Mouse (Mus musculus): Measurements from ENCODE around the gene Atn1. TPM values are rescaled to one million over a fixed set of nuclear protein-coding genes. Genes with fewer than 3 reads are reported as not detected.

Gene Atn1
- polyA plus RNA-seq, 1 experiment from 2014 or later: 9.6 TPM

DNA sequence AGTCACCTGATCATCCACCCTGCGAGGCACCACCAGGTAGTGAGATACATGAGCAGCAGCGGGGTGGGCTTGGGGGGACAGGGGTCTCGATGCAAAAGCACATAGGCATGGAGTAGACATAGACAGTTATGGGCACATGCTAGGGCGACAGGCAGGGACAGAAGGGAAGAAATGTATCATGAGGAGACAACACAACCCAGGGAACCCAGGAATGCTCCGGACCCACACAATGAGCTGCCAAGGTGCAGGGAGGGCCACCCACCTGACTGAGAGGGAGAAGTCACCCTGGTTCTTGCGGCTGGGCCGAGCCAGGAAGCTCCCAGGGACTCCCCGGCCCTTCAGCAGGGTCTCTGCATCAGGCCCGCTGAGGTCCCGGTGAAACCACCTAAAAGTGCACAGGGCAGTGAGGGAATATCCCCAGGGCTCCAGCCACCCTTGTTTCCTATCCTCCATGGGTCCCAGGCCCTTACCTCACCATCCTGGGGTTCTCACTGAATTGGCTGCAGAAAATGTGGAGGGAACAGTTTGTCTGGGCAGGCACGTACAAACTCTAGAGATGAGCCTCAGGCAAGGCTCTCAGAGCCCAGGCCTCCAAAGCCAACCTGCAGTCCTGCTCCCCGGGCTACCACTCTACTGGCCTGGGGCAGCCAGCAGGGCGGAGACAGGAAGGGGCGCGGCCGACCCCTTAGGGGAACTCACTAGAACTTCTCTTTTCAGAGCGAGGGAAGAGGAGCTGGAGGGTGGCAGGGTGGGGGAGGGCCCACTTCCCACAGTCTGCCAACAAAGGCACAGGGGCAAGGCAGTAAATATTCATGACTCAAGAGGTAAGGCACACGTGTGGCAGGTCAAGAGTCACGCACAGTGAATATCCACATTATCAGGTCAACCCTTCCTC is 23.6 kb downstream of the Atn1 start:
- peak overlapping the region; percentile 38; the same call in 1 of the 2 replicates for H3K27ac ChIP-seq (ENCODE audit: low read length)
- H3K4me3 ChIP-seq (ENCODE audit: low read depth, low read length): peak overlapping the region; percentile 24
- DNase-seq (ENCODE audit: low spot score): peak; percentile 47

GRCm38 (mm10) chr6:124731038-124731437 is 25.3 kb downstream of the Atn1 start:
- ATAC-seq (no peak), DNase-seq (ENCODE audit: low spot score) (no peak)
- 79% methylated on average over 7 of the region's 7 CpGs for WGBS
- Histone ChIP-seq H3K27me3 (replicated peaks; ENCODE audit: insufficient read depth, low read length) (no peaks in the 10 kb centered on the region), H3K4me1 (ENCODE audit: insufficient read depth, low read depth, low read length) (peaks cover 4% of the 10 kb centered on the region; the same call in 1 of the 2 replicates), H3K27ac (ENCODE audit: low read length) (no peak overlapping the region), H3K36me3 (ENCODE audit: insufficient read depth, low read length) (no peaks in the 10 kb centered on the region), H3K9ac (replicated peaks; ENCODE audit: low read depth) (no peak overlapping the region), H3K4me2 (replicated peaks; ENCODE audit: low read depth, low read length) (no peak overlapping the region), H3K9me3 (ENCODE audit: low read length) (no peaks in the 10 kb centered on the region), H3K4me3 (ENCODE audit: low read depth, low read length) (no peak overlapping the region)
- TF ChIP-seq CTCF (IDR thresholded peaks at IDR 0.05) (no peak), EP300 (IDR thresholded peaks at IDR 0.05) (no peak)

More for the DNA sequence above, 23.6 kb downstream of the Atn1 start:
- ATAC-seq: peak; percentile 73
- Histone ChIP-seq H3K36me3 (ENCODE audit: insufficient read depth, low read length) (no peaks in the 10 kb centered on the region), H3K9ac (replicated peaks; ENCODE audit: low read depth) (0 out of 2 replicates have a peak overlapping the region, but pooled peaks have one; percentile 19), H3K4me2 (replicated peaks; ENCODE audit: low read depth, low read length) (no peak overlapping the region), H3K27me3 (replicated peaks; ENCODE audit: insufficient read depth, low read length) (no peaks in the 10 kb centered on the region), H3K9me3 (ENCODE audit: low read length) (no peaks in the 10 kb centered on the region), H3K4me1 (ENCODE audit: insufficient read depth, low read depth, low read length) (peaks cover 4% of the 10 kb centered on the region; the same call in 1 of the 2 replicates)
- TF ChIP-seq CTCF (IDR thresholded peaks at IDR 0.05) (no peak), EP300 (IDR thresholded peaks at IDR 0.05) (no peak)
- 48% methylated on average over 19 of the region's 19 CpGs for WGBS

DNA sequence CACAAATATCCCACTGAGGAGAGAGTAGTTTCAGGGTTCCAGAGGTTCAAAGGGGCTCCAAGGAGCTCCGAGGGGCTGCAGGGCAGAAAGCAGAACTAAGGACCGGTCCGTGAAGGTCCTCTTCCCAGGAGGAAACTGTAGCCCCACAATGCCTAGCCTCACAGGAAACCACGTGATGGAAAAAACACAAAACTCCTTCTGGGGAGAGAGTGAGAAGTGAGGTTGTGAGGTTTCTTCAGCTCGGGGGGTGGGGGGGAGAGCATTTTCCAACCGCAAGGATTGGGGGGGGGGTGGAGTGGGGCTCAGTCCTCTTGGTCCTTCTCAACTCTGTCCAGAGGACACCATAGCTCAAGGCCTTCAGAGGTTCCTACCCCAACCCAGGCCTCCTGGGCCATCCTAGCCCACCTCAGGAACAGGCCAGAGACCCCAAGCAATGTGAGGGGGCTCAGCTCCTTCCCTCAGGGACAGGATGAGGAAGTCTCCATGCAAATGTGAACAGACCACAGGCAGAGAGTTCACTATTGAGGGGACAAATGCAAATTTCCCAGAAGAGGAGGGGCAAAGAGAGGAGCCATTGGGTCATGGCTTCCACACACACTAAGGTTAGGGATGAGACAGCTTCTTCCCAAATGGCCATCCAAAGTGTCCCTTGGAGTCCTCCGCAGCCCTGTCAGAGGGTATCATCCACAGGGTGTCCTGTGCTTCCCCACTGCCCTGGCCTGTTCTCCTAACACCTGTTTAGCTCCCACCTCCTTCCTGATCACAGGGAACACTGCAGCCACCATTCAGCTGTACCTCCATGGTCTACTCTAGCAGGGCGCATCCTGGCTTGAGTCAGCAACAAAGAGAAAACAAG is 26.2 kb downstream of the Atn1 start:
- Histone ChIP-seq H3K27ac (ENCODE audit: low read length) (no peak overlapping the region), H3K4me1 (ENCODE audit: insufficient read depth, low read depth, low read length) (peaks cover 4% of the 10 kb centered on the region; the same call in 1 of the 2 replicates), H3K9me3 (ENCODE audit: low read length) (no peaks in the 10 kb centered on the region), H3K36me3 (ENCODE audit: insufficient read depth, low read length) (no peaks in the 10 kb centered on the region), H3K27me3 (replicated peaks; ENCODE audit: insufficient read depth, low read length) (no peaks in the 10 kb centered on the region), H3K9ac (replicated peaks; ENCODE audit: low read depth) (0 out of 2 replicates have a peak overlapping the region, but pooled peaks have one; percentile 5), H3K4me3 (ENCODE audit: low read depth, low read length) (no peak overlapping the region), H3K4me2 (replicated peaks; ENCODE audit: low read depth, low read length) (no peak overlapping the region)
- 71% methylated on average over 8 of the region's 8 CpGs for WGBS
- TF ChIP-seq CTCF (IDR thresholded peaks at IDR 0.05) (no peak), EP300 (IDR thresholded peaks at IDR 0.05) (no peak)
- peak; percentile 48 for DNase-seq (ENCODE audit: low spot score)
- ATAC-seq: peak; percentile 21; the same call in 1 of the 2 replicates

DNA sequence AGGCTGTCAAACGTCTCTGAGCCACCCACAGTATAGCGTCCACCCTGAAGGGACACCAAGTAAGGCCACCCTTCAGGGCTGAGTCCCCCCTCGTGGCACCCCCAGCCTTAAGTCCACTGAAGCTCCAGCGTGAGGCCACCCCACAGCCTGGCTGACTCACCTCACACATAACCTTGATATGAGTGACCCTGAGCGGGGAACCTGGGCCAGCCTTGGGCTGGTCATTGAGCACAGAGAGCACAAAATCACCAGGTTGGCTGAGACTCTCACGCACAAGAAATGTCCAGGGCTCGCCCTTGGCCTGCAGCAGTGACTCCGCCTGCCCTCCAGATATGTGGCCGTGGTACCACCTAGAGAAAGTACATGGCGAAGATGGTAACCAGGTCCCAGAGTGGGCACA is 27.7 kb downstream of the Atn1 start:
- Histone ChIP-seq H3K36me3 (ENCODE audit: insufficient read depth, low read length) (no peaks in the 10 kb centered on the region), H3K27ac (ENCODE audit: low read length) (no peak overlapping the region), H3K4me1 (ENCODE audit: insufficient read depth, low read depth, low read length) (peaks cover 4% of the 10 kb centered on the region; the same call in 1 of the 2 replicates), H3K4me3 (ENCODE audit: low read depth, low read length) (no peak overlapping the region), H3K27me3 (replicated peaks; ENCODE audit: insufficient read depth, low read length) (no peaks in the 10 kb centered on the region), H3K9me3 (ENCODE audit: low read length) (no peaks in the 10 kb centered on the region), H3K9ac (replicated peaks; ENCODE audit: low read depth) (no peak overlapping the region), H3K4me2 (replicated peaks; ENCODE audit: low read depth, low read length) (no peak overlapping the region)
- 85% methylated on average over 10 of the region's 10 CpGs for WGBS
- TF ChIP-seq CTCF (IDR thresholded peaks at IDR 0.05) (no peak), EP300 (IDR thresholded peaks at IDR 0.05) (no peak)
- DNase-seq (ENCODE audit: low spot score): no peak
- ATAC-seq: no peak

DNA sequence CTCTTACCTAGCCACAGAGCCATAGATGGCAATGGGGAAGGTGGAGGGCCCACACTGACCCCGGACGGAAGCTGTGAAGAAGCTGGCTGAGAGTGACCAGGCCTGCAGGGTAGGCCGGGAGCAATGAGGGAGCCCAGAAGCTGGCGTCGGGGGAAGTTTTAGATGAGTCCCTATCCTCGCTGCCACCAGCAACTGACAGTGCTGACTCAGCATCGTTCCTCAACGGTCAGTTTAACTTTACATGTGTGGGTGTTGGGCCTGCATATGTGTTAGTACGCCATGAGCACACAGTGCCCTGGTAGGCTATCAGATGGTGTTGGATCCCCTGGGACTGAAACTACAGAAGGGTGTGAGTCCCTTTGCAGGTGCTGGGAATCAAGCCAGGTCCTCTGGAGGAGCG is 31.9 kb downstream of the Atn1 start:
- no peak overlapping the region for H3K27ac ChIP-seq (ENCODE audit: low read length)
- H3K4me2 ChIP-seq (replicated peaks; ENCODE audit: low read depth, low read length): no peak overlapping the region
- ATAC-seq (no peak), DNase-seq (ENCODE audit: low spot score) (no peak)
- no peaks in the 10 kb centered on the region for H3K27me3 ChIP-seq (replicated peaks; ENCODE audit: insufficient read depth, low read length)
- H3K9me3 ChIP-seq (ENCODE audit: low read length): no peaks in the 10 kb centered on the region
- 87% methylated on average over 10 of the region's 10 CpGs for WGBS
- no peak overlapping the region for H3K9ac ChIP-seq (replicated peaks; ENCODE audit: low read depth)
- H3K36me3 ChIP-seq (ENCODE audit: insufficient read depth, low read length): no peaks in the 10 kb centered on the region
- H3K4me1 ChIP-seq (ENCODE audit: insufficient read depth, low read depth, low read length): no peaks in the 10 kb centered on the region
- TF ChIP-seq EP300 (IDR thresholded peaks at IDR 0.05) (no peak), CTCF (IDR thresholded peaks at IDR 0.05) (no peak)
- H3K4me3 ChIP-seq (ENCODE audit: low read depth, low read length): no peak overlapping the region

- Histone ChIP-seq H3K4me1 (ENCODE audit: insufficient read depth, low read depth, low read length) (no peaks in the 10 kb centered on the region), H3K36me3 (ENCODE audit: insufficient read depth, low read length) (no peaks in the 10 kb centered on the region), H3K27ac (ENCODE audit: low read length) (no peak overlapping the region), H3K9me3 (ENCODE audit: low read length) (no peaks in the 10 kb centered on the region), H3K4me2 (replicated peaks; ENCODE audit: low read depth, low read length) (no peak overlapping the region), H3K27me3 (replicated peaks; ENCODE audit: insufficient read depth, low read length) (no peaks in the 10 kb centered on the region), H3K9ac (replicated peaks; ENCODE audit: low read depth) (no peak overlapping the region), H3K4me3 (ENCODE audit: low read depth, low read length) (no peak overlapping the region)
- DNase-seq (ENCODE audit: low spot score): no peak
- WGBS: 56% methylated on average over 8 of the region's 8 CpGs
- no peak for ATAC-seq
- TF ChIP-seq CTCF (IDR thresholded peaks at IDR 0.05) (no peak), EP300 (IDR thresholded peaks at IDR 0.05) (no peak)
Measured at GRCm38 (mm10) chr6:124723541-124723940, 32.8 kb downstream of the Atn1 start.
